Mouse (Mus musculus) CD4-positive, CD25-positive, alpha-beta regulatory T cell, adult 2 months (primary cell): Measurements from ENCODE around the gene Slc4a4.
A peak's percentile ranks its signal among the peaks of the same experiment; 100 is the strongest.
"Not testable (repeated sequence)": the region's sequence is repeated elsewhere in the genome, so short reads cannot be mapped to it uniquely, and the experiment has no call there.

Experiments
- DNase-seq: peaks from one replicate; pipeline ENCODE4 v3.0.0-alpha.2; 2012; ENCODE audit warnings: low read depth, low spot score

The Slc4a4 gene

DNA sequence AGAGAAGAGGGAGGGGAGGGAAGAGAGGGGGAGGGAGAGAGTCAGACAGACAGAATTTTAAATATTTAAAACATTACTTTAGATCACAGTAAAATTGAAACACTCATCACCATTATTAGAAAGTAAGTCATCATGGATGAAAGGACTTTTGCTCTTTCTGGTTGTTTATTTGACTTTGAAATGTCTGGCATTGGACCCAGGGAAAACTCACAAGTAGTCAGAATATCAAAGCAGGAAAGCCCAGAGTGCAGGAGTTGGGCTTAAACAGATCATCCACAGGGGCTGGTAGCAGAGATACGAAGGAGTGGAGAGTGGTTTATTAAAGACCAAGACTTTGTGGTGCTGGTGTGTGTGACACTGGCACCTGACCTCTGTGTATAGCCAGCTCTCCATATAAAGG lies 191.1 kb downstream of the Slc4a4 start:
- no peak for DNase-seq

- no peak for DNase-seq
Measured at GRCm38 (mm10) chr5:89083476-89083875, 196.9 kb downstream of the Slc4a4 start.

DNA sequence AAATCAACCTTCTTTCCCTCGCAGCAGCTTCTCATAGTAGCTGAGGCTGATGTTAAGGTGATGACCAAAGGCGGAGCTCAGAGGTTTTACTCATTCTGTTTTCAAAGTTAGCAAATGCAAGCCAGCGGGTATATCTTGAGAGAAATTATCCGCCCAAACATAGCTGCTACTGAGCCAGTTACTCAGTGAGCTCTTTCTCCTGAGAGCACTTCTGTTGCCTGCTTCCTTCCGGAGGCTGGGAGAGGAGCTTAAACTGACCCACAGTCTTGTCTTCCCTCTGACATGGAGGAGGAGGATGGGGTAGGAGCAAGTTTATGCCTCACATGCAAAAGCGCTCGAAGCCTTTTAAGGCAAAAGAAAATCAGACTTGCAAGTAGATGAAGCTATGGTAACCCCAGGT lies 201.3 kb downstream of the Slc4a4 start:
- no peak for DNase-seq

- no peak for DNase-seq
Measured at GRCm38 (mm10) chr5:89088462-89088861, 201.8 kb downstream of the Slc4a4 start.

DNA sequence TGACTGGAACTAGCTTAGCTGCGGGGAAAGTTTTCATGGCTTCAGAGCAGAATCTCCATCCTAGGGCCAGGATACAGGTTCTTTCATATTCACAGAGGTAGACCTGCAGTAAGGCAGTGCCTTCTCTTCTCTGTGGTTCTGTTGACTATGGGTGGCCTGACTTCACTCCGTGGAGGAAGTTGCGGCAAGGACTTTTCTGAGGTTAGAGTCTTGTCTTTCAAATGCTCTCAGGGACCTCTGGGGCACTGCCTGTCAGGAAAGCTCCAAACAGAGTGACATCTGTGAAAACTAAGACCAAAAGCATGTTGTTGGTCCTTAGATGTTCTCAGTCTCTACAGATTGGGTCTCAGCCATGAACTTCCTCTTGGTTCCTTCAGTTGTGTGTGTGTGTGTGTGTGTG lies 203.5 kb downstream of the Slc4a4 start:
- peak; percentile 2 for DNase-seq

- DNase-seq: no peak
Measured at GRCm38 (mm10) chr5:89096371-89096770, 209.8 kb downstream of the Slc4a4 start.

DNA sequence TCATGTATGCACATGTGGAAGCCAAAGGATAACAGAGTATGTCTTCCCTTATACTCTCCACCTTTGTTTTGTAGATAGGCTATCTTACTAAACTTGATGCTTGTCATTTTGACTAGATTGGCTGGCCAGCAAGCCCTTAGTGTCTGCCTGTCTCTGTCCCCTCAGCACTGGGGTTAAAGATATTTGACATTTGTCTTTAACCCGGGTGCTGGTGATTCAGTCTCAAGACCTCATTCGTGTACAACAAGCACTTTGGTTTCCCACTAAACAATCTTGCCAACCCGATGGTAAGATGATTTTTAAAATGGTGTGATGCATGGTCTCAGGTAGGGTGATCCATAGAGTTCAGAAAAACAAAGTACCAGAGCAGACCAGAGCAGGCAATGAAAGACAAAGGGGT lies 210.7 kb downstream of the Slc4a4 start:
- no peak for DNase-seq

DNA sequence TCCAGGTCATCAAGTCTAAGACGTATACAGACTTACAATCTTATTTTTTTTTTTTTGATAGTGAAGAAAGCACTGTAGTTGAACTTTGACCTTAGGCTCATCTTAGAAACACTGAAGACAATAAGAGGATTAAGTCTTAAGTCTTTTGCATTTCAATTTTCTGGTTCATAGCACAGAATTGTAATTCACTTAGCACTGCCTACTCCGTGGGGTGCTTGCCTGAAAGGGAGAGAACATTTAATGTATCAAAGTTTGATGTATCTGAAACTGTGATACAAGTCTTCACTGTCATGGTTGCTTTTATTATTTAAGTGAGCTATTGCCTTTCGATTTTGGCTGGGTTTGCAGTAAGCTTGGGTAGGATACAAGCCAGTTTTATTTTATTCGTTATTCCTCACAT lies 211.5 kb downstream of the Slc4a4 start:
- no peak for DNase-seq

- DNase-seq: no peak
Measured at GRCm38 (mm10) chr5:89099886-89100285, 213.3 kb downstream of the Slc4a4 start.

DNA sequence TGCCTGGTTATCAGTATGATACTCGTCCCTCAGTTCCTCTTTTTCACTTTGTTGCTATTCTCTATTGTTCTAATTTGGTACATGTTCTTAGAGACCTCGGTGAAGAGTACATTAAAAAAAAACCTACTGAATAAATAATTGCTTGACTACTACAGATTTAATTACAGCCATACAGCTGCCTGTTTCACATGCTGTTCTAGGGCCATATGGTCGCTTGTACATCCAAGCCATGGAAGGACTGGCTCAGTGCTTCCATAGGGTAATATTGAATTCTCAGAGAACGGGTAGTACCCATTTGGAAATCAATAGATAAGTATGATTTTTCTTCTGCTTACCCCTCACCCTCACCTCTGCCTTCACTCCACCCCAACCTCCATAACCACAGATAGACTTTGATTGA lies 215.9 kb downstream of the Slc4a4 start:
- DNase-seq: no peak

GRCm38 (mm10) chr5:89105346-89105745 lies 218.7 kb downstream of the Slc4a4 start:
- DNase-seq: no peak

DNA sequence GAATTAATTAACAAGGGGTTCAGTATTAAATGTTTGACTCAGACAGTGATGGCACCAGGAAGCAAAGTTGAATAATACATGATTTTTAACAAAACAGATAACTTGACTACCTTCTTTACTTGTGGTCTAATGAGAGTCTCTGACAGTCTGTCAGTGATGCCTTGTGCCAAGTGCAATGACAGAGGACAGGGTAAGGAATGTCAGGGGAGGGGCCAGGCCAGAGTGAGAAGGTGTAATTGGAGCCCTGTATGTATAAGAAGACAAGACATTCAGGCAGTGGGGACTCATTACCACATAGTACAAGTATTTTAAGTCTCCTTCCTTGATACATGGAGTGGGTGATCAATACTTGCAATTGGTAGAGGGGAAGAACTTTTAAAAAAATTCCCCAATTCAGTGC lies 219.6 kb downstream of the Slc4a4 start:
- DNase-seq: no peak

- no peak for DNase-seq
Measured at GRCm38 (mm10) chr5:89108809-89109208, 222.2 kb downstream of the Slc4a4 start.

DNA sequence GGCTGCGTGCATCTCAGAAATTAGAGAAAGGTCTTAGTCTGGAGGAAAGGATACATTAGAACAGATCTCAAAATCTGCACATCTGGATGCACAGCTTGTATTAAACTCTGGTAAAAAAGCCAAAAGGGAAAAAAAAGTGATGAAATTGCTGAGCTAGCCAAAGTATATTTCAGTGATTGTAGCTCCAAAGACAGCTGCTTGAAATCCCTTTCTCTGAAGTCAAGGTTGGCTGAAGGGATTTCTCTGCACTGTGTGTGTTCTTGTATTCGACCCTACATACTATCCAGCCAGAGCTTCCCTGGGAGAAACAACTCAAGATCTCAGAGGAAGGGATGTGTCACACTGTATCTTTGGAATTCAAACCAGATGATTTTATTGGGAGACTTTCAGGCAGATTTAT lies 223.2 kb downstream of the Slc4a4 start:
- DNase-seq: no peak

GRCm38 (mm10) chr5:89111987-89112386 lies 225.4 kb downstream of the Slc4a4 start:
- not testable (repeated sequence) for DNase-seq

DNA sequence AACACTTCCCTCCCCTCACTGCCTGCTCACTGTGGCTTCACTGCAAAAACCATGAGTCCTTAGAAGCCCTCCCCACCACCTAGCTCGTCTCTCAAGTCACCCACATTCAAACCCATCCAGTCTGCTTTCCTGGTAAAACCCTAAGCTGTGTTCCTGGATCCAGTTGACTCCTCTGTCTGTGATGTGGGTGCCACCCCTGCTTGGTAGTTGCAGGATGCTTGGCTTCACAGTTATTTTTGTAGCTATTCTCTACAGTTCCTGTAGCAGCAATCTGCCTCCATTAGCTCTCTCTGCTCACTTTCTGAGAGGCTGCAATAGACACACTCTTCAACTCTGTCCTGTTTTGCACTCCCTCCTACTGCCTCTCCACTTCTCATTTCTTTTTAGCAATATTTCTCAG lies 234.3 kb downstream of the Slc4a4 start:
- no peak for DNase-seq

DNA sequence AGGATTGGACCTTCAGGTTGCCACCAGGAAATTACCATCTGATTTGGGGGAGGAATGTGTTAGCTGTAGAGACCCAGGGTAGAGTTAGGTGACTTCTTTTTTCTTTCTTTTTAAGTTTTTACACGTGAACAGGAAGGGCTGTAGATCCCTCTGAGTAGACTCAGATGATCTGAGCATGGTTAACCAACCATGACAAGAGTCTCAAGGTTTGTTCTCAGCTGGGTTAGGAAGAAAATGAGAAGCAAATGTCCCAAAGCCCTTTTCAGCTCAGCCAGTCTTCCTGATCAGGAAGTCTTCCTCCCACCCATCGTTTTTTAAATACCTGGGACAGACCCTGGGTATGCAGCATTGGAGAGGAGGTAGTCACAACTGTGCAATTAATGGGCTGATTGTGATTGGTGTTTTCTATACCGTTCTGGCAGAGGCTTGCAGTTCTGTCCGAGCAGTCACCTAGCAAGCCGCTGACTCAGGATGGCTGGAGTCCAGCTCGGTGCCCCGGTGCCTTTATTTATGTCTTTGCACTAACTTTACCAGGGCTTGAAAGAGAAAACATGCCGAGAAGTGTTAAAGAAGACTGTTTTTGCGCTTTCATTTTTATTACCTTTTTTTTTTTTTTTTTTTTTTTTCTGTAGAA lies 236.8 kb downstream of the Slc4a4 start:
- no peak for DNase-seq

DNA sequence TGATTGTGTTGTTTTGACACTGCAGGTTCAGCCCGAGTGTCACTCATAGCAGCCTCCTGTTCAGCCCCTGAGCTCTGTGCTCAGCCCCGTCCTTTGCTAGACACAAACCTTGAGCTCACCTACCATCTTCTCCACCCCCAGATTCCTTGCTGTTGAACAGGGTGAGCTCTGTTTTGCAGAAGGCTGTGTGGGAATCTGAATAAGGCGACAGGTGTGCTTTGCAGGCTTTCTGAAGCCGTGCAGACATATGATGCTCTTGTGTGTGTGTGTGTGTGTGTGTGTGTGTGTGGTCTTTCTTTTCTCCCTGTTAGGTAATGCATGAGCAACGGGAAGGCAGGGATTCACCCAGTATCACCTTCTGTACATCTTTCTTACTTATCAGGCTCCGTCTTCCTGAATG lies 241.6 kb downstream of the Slc4a4 start:
- no peak for DNase-seq

DNA sequence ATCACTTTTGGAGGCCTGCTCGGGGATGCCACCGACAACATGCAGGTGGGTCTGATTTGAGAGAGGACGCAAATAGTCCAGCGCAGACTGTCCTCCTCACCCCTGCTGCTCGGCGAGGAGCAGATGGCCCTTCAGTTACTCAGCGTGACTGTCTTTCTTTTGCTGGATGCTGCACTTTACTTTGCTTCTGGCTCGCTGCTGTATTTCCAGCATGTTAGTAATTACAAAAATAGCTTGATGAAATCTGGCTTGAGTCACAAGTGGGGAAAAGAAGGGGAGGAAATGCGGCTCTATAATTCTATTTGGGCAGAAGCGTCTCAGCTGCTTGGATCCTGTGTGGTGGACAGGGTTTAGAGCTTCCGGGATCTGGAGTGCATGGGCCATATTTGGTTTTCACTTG lies 249.2 kb downstream of the Slc4a4 start:
- DNase-seq: no peak

DNA sequence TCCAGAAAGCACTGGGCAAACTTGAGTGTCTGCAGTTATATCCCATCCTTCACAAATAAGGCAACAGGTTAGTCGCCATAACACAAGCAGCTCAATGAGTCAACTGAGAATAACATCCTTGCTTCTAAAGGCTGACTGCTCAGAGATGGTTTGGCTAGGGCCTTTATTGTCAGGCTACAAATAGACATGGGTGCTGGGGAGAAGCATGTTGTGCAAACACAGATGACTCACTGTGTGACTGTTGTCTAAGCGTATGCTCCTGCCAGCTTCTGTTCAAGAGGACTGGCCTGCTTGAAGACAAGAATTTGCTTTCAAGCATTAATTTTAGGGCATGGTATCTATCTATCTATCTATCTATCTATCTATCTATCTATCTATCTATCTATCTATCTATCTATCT lies 253.5 kb downstream of the Slc4a4 start:
- DNase-seq: no peak

GRCm38 (mm10) chr5:89141761-89142160 lies 255.1 kb downstream of the Slc4a4 start:
- DNase-seq: no peak

DNA sequence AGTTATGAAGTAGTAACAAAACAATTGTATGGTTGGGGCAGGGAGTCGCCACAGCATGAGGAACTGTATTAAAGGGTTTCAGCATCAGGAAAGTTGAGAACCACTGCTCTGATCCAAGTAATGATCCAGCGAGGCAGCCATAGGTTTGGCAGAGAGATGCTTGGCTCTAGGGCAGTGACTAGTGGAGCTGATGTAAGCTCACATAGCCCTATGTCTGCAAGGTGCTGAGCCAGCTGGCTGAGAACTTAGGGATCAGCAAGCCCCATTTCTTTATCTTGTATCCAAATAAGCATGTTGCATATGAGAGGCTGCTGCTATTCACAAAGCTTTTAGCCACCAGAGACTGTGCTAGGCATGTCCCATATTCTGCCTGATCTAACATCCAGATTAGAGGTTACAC lies 259.7 kb downstream of the Slc4a4 start:
- no peak for DNase-seq

DNA sequence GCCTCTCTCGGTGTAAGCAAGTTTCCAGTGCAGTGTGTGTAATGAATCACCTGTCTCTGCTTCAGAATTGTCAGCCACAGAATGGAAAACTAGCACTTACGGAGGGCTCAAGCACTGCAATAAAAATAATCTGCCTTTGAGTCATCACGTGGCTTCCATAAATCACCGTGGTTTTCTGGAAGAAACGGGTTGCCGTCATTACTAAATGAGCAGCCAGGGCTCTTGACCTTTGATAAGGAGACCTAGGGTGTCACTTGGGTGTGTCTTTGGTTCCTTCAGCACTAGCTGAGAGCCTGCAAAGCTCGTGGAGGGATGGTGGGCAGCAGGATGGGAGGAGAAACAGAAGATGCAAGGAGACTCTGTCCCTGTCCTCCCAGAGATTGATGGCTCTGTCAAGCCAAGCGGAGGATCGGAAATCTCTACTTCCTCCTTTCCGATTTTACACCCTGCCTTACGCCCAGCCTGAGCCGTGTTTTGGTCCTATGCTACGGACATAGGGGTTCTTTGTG lies 260.7 kb downstream of the Slc4a4 start:
- DNase-seq: no peak

- DNase-seq: no peak
Measured at GRCm38 (mm10) chr5:89149436-89150040, 262.9 kb downstream of the Slc4a4 start.
